Mouse (Mus musculus) erythroblast, embryonic 14.5 days (primary cell): Measurements from ENCODE around the gene Wdr41. TPM values are rescaled to one million over a fixed set of nuclear protein-coding genes. Genes with fewer than 3 reads are reported as not detected.
A peak's percentile ranks its signal among the peaks of the same experiment; 100 is the strongest.

Experiments used
- H3K27me3 ChIP-seq: 2 replicates; pipeline ENCODE4 v1.6.1; 2012; ENCODE audit warnings: inconsistent platforms; ENCODE audit not compliant: control insufficient read depth
- H3K36me3 ChIP-seq: 2 replicates; pipeline ENCODE4 v1.6.1; 2012; ENCODE audit warnings: mild to moderate bottlenecking, inconsistent platforms; ENCODE audit not compliant: control insufficient read depth
- H3K4me1 ChIP-seq: 2 replicates; pipeline ENCODE4 v1.6.1; 2012; ENCODE audit warnings: inconsistent platforms; ENCODE audit not compliant: control insufficient read depth
- H3K4me3 ChIP-seq: replicated peaks from 2 replicates; pipeline ENCODE3; 2012; ENCODE audit warnings: moderate library complexity, mild to moderate bottlenecking, inconsistent platforms
- H3K9me3 ChIP-seq: 2 replicates; pipeline ENCODE4 v1.6.1; 2012; ENCODE audit warnings: low read length, inconsistent platforms, mixed read lengths; ENCODE audit not compliant: control insufficient read depth
- GATA1 ChIP-seq: IDR thresholded peaks from 2 replicates; pipeline ENCODE4 v1.6.1; 2012; ENCODE audit warnings: low read length, inconsistent platforms, mixed read lengths
- TAL1 ChIP-seq: IDR thresholded peaks from 3 replicates; pipeline ENCODE4 v1.6.1; 2012; ENCODE audit warnings: low read length, inconsistent platforms, mixed read lengths
- polyA plus RNA-seq: library from polyadenylated mRNA; stranded (reverse); fragments of >175 nt; gene quantifications from 2 replicates; pipeline ENCODE4 v1.2.3, GENCODE M21; 2012

Gene Wdr41
- 0.04 and 0.07 TPM in 2 replicates for polyA plus RNA-seq

DNA sequence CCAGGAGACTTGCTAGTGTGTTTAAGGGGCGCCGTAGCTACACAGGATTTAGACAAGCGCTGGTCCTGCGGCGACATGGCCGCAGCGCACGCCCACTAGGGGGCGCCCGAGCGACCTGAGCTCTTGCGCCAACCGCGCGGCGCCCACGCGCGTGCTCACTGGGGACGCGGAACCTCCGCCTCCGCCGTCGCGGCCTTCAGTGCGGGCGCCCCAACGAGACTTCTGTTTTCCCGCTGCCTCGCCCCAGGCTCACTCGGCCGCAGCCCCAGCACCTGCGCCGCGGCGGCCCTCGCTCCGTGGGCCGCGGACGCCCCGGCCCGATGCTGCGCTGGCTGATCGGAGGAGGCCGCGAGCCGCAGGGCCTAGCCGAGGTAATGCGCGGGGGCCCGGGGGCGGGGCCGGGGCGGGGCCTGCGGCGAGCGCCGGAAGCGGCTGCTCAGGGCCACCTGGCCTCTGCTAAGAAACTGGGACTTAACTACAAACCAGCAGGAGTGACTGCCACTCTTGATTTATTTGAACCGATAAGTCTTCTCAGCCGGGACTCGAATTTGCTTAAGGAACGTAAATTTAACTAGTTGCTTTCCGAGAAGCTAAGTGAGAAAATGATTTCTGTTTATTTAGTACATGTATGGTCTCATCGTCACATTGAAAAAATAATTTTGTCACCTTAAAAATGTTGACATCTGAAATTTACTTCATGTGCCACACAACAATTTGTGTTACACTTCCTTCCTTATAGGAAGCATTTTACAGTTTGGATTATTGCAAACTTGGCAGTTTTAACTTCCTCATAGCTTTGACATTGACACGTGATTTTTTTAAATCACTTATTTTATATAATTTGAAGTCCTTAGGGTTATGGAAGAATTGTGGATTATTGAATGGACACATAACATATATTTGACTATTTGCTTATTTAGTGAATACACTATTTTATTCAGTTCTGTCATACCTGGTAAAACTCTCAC lies at the start of gene Wdr41:
TSS of gene Wdr41 (plus strand) at position 126 of the 968 bp plus-strand sequence.
- Histone ChIP-seq H3K4me3 (peak within 1 kb of the TSS; percentile 84), H3K36me3 (peaks cover 6% of the 10 kb centered on the region), H3K9me3 (no peaks in the 10 kb centered on the region), H3K27me3 (no peaks in the 10 kb centered on the region; the same call in 1 of the 2 replicates), H3K4me1 (peaks cover 10% of the 10 kb centered on the region)
- no peak for TF ChIP-seq TAL1
- no peak for TF ChIP-seq GATA1

DNA sequence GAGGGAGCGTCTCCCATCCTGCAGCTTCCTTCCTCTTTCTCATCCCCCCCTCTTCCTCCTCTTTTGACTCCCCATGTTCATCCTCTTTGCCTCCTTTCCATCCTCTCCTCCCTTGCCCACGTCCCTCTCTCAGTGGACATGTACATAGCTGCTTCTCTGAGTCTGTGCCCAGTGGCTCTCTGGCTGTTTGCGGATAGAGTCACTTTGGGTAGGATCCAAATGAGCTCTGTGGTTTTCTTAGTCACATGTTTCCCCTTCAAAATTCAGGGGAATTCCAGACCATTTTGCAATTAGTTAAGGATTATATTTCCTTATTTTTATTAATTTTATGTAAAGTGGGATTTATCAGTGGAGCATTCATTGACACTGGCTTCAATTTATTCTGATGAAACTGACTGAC lies 48.1 kb upstream of the Wdr41 start:
- Histone ChIP-seq H3K36me3 (no peaks in the 10 kb centered on the region), H3K9me3 (no peaks in the 10 kb centered on the region), H3K4me3 (no peak overlapping the region), H3K27me3 (peaks cover 10% of the 10 kb centered on the region), H3K4me1 (no peaks in the 10 kb centered on the region)
- TF ChIP-seq TAL1 (no peak), GATA1 (no peak)

DNA sequence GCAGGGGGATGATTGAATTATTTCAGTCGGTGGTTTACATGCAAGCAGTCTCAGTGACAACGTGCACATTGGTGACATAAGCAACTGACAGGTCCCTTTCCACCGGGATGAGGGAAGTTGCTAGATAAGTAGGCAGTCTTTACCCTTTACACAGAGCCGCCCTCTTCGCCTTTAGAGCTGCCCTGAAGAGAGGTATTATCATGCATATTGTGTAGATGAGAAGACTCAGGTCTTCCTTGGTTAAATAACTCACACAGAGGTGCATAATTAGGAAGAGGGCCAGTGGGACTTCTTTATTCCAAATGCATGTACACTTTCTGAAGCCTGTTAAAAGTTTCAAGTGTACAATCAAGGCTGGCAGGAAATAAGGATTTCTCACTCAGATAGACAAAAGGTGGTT lies 37.7 kb upstream of the Wdr41 start:
- no peak overlapping the region for H3K4me3 ChIP-seq
- TF ChIP-seq TAL1 (no peak), GATA1 (no peak)
- H3K9me3 ChIP-seq, result no peaks in the 10 kb centered on the region
- H3K27me3 ChIP-seq, result peaks cover 5% of the 10 kb centered on the region
- H3K4me1 ChIP-seq, result no peaks in the 10 kb centered on the region
- no peaks in the 10 kb centered on the region for H3K36me3 ChIP-seq

DNA sequence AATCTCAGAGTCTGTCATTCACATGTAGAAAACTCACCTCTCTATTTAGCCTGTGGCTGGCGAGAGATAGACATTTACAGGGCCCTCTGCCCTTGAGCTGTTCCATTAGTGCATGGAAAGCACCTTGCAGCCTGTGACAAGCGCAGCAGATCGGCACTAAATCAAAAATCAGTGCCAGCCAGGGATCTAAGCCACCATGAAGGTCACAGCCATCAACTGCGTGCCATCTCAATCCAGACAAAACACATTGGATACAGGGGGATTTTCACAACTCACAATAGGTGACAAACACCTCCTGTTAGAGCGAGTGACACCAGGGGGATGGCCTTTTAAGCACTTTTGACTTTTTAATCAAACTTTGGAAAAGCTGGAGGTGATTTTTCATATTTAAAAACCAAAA lies 36.0 kb upstream of the Wdr41 start:
- Histone ChIP-seq H3K9me3 (no peaks in the 10 kb centered on the region), H3K4me1 (no peaks in the 10 kb centered on the region), H3K36me3 (no peaks in the 10 kb centered on the region), H3K27me3 (peaks cover 5% of the 10 kb centered on the region), H3K4me3 (no peak overlapping the region)
- TF ChIP-seq GATA1, result no peak
- no peak for TF ChIP-seq TAL1

- TF ChIP-seq GATA1 (no peak), TAL1 (no peak)
- Histone ChIP-seq H3K4me1 (no peaks in the 10 kb centered on the region), H3K9me3 (no peaks in the 10 kb centered on the region), H3K27me3 (peaks cover 5% of the 10 kb centered on the region), H3K4me3 (no peak overlapping the region), H3K36me3 (no peaks in the 10 kb centered on the region)
Measured at GRCm38 (mm10) chr13:94941230-94941629, 34.9 kb upstream of the Wdr41 start.

DNA sequence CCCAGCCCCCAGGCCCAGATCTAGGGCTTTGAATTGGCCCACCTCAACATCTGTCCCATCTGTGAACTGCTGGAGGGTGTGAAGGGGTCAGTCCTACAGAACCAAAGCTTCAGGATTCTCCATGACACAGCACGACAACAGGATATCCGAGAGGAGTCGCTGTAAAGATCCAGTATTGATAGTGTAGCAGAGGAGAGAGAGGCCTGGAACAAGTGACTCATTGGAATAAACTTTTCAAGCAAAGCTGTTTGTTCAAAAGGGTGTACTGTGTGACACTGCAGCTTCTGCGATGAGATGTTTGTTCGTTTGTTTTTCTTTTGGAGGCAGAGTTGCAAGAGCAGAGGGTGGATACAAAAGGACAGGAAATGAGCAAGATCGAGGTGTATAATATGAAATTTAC lies 20.2 kb upstream of the Wdr41 start:
- no peak overlapping the region for H3K4me3 ChIP-seq
- TF ChIP-seq GATA1 (no peak), TAL1 (no peak)
- H3K9me3 ChIP-seq, result no peaks in the 10 kb centered on the region
- peaks cover 3% of the 10 kb centered on the region; the same call in 1 of the 2 replicates for H3K27me3 ChIP-seq
- no peaks in the 10 kb centered on the region for H3K36me3 ChIP-seq
- H3K4me1 ChIP-seq, result no peaks in the 10 kb centered on the region

GRCm38 (mm10) chr13:94957965-94958364 lies 18.2 kb upstream of the Wdr41 start:
- no peaks in the 10 kb centered on the region for H3K36me3 ChIP-seq
- H3K27me3 ChIP-seq, result peaks cover 3% of the 10 kb centered on the region; the same call in 1 of the 2 replicates
- H3K4me3 ChIP-seq, result no peak overlapping the region
- H3K4me1 ChIP-seq, result no peaks in the 10 kb centered on the region
- no peaks in the 10 kb centered on the region for H3K9me3 ChIP-seq
- no peak for TF ChIP-seq TAL1
- TF ChIP-seq GATA1, result no peak

- no peaks in the 10 kb centered on the region for H3K36me3 ChIP-seq
- no peaks in the 10 kb centered on the region for H3K9me3 ChIP-seq
- H3K4me1 ChIP-seq, result no peaks in the 10 kb centered on the region
- no peak for TF ChIP-seq GATA1
- TF ChIP-seq TAL1, result no peak
- H3K4me3 ChIP-seq, result no peak overlapping the region
- H3K27me3 ChIP-seq, result no peaks in the 10 kb centered on the region; the same call in 1 of the 2 replicates
Measured at GRCm38 (mm10) chr13:94969992-94970553, 6.1 kb upstream of the Wdr41 start.

- no peaks in the 10 kb centered on the region for H3K9me3 ChIP-seq
- TF ChIP-seq GATA1, result no peak
- no peak for TF ChIP-seq TAL1
- H3K4me1 ChIP-seq, result peaks cover 10% of the 10 kb centered on the region
- no peaks in the 10 kb centered on the region; the same call in 1 of the 2 replicates for H3K27me3 ChIP-seq
- H3K4me3 ChIP-seq, result peak overlapping the region; percentile 84
- H3K36me3 ChIP-seq, result peaks cover 3% of the 10 kb centered on the region
Measured at GRCm38 (mm10) chr13:94975828-94976218, 321 bp upstream of the Wdr41 start.
